ENCODE assay signal across 8 mouse cellular contexts in the genomic region with DNA sequence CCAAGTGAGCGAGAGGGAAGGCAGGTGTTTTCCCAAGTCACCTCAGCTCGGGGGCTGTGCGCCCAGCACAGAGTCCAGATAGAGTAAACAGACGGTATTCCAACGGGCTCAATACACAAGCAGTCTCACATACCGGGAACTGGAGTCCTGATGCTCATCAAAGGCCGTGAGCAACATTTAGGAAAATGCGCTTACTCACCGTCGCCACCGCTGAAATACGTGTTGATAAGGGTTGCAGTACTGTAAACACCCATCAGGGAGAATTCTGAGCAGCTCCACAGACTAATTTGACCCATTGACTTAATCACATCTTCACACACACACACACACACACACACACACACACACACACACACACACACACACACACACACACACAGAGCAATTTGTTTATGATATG. TPM values are rescaled to one million over a fixed set of nuclear protein-coding genes. Genes with fewer than 3 reads are reported as not detected.
A peak's percentile ranks its signal among the peaks of the same experiment; 100 is the strongest.
DNase-seq lines count a peak whose midpoint lies in the region; ATAC-seq and TF ChIP-seq lines count a peak whose summit lies in the region.

No protein-coding gene starts in this region.

- H3K9me3 ChIP-seq in forebrain, embryonic 11.5 days (ENCODE audit: control insufficient read depth, low read length): no peaks in the 10 kb centered on the region
- H3K9me3 ChIP-seq in liver, embryonic 11.5 days (ENCODE audit: control insufficient read depth, low read length): no peaks in the 10 kb centered on the region

- H3K4me1 ChIP-seq in forebrain, embryonic 11.5 days (replicated peaks; ENCODE audit: control insufficient read depth, insufficient read depth, low read length): peaks cover 5% of the 10 kb centered on the region; the same call in 1 of the 2 replicates
- H3K4me1 ChIP-seq in liver, embryonic 11.5 days (replicated peaks; ENCODE audit: control insufficient read depth, insufficient read depth, low read length): peaks cover 9% of the 10 kb centered on the region

- DNase-seq in layer of hippocampus, adult 2 months (ENCODE audit: low spot score in 2 of 2): peak in 1 of 2 experiments; percentile 13
- no peak for DNase-seq in layer of hippocampus, adult 9-11 months
- peak; percentile 64 for DNase-seq in brain, adult 2 months (ENCODE audit: low read depth, low spot score)
- DNase-seq in forebrain, embryonic 11.5 days (ENCODE audit: low spot score): no peak
- DNase-seq in liver, embryonic 11.5 days (ENCODE audit: low spot score): no peak
- peak; percentile 65 for DNase-seq in splenic B cell, adult 2 months (ENCODE audit: low read depth, low spot score)
- no peak for DNase-seq in left cerebral cortex, postnatal 10 days (ENCODE audit: extremely low spot score in 1 of 2, low spot score in 2 of 2)
- no peak for DNase-seq in layer of hippocampus, postnatal 25 days (ENCODE audit: extremely low spot score in 1 of 2, low spot score in 1 of 2)

- H3K27me3 ChIP-seq in forebrain, embryonic 11.5 days (ENCODE audit: control insufficient read depth, insufficient read depth, low read length): peaks cover 6% of the 10 kb centered on the region
- peaks cover 8% of the 10 kb centered on the region; the same call in 1 of the 2 replicates for H3K27me3 ChIP-seq in liver, embryonic 11.5 days (replicated peaks; ENCODE audit: control insufficient read depth, insufficient read depth, low read length)
- H3K27me3 ChIP-seq in splenic B cell, adult 2 months (ENCODE audit: control insufficient read depth, insufficient read depth, low read length, poor library complexity, severe bottlenecking): no peaks in the 10 kb centered on the region

- WGBS in forebrain, embryonic 11.5 days: 53% methylated on average over 12 of the region's 12 CpGs
- 22% methylated on average over 12 of the region's 12 CpGs for WGBS in liver, embryonic 11.5 days

- TF ChIP-seq CTCF in layer of hippocampus, adult 2 months (conservative IDR thresholded peaks at IDR 0.05): peak; percentile 27

- H3K4me3 ChIP-seq in layer of hippocampus, adult 2 months: no peak overlapping the region; the same call in 1 of the 2 replicates
- H3K4me3 ChIP-seq in forebrain, embryonic 11.5 days (ENCODE audit: low read depth, low read length): peak overlapping the region; percentile 50
- peak overlapping the region; percentile 63 for H3K4me3 ChIP-seq in liver, embryonic 11.5 days (ENCODE audit: low read depth, low read length)

- no peak overlapping the region for H3K9ac ChIP-seq in forebrain, embryonic 11.5 days (ENCODE audit: low read length)
- peak overlapping the region; percentile 38 for H3K9ac ChIP-seq in liver, embryonic 11.5 days (ENCODE audit: low read depth, low read length)

- H3K36me3 ChIP-seq in forebrain, embryonic 11.5 days (ENCODE audit: control insufficient read depth, insufficient read depth, low read length): no peaks in the 10 kb centered on the region
- H3K36me3 ChIP-seq in liver, embryonic 11.5 days (ENCODE audit: control insufficient read depth, insufficient read depth, low read length): no peaks in the 10 kb centered on the region
- H3K36me3 ChIP-seq in splenic B cell, adult 2 months (ENCODE audit: control insufficient read depth, insufficient read depth, low read length, poor library complexity, severe bottlenecking): no peaks in the 10 kb centered on the region

- peak; percentile 32; the same call in 1 of the 2 replicates for ATAC-seq in forebrain, embryonic 11.5 days (replicated peaks; ENCODE audit: low FRiP score)
- ATAC-seq in liver, embryonic 11.5 days (replicated peaks; ENCODE audit: low FRiP score): peak; percentile 82

- H3K4me2 ChIP-seq in forebrain, embryonic 11.5 days (ENCODE audit: low read depth, low read length, severe bottlenecking): peak overlapping the region; percentile 99
- peak overlapping the region; percentile 99 for H3K4me2 ChIP-seq in liver, embryonic 11.5 days

- H3K27ac ChIP-seq in layer of hippocampus, adult 2 months: peak overlapping the region; percentile 57
- no peak overlapping the region for H3K27ac ChIP-seq in forebrain, embryonic 11.5 days (ENCODE audit: low read depth, low read length)
- H3K27ac ChIP-seq in liver, embryonic 11.5 days (ENCODE audit: low read depth, low read length): peak overlapping the region; percentile 4; the same call in 1 of the 2 replicates

- intact Hi-C loops in left cerebral cortex, postnatal 10 days (cut with DNase I): no loop called here

RNA-seq across cellular contexts. Expression of a gene that starts 0.7 kb away (rescaled TPM):
- 1 to 10 TPM; 4.8 to 6.3 TPM for total RNA-seq in layer of hippocampus, adult 2 months (2021)
- polyA plus RNA-seq in forebrain, embryonic 11.5 days (2014; fragmentation: Nextera tagmentation; extraction: Ambion mirVana): 0.19 and 0.37 TPM in 2 replicates
- 0.38 and 0.56 TPM in 2 replicates for polyA plus RNA-seq in liver, embryonic 11.5 days (2014; fragmentation: Nextera tagmentation; extraction: Ambion mirVana)
- total RNA-seq in left cerebral cortex, postnatal 10 days (2021): 1 to 10 TPM; 2.7 to 3.2 TPM
- 1 to 10 TPM; 2.8 to 5.3 TPM for total RNA-seq in layer of hippocampus, postnatal 25 days (2021)

Comparison
In these comparisons a context has a peak if more than half of its experiments do, and no peak if none do; other contexts are left out.
1. DNase-seq: peak in brain, adult 2 months (single experiment) and splenic B cell, adult 2 months (single experiment); none in layer of hippocampus, adult 9-11 months (single experiment), forebrain, embryonic 11.5 days (single experiment), liver, embryonic 11.5 days (single experiment), left cerebral cortex, postnatal 10 days (0 of 2) and layer of hippocampus, postnatal 25 days (0 of 2).